Mouse (Mus musculus) Patski (cell line): ENCODE data around the gene Rgs12. TPM values are rescaled to one million over a fixed set of nuclear protein-coding genes. Genes with fewer than 3 reads are reported as not detected.
A peak's percentile ranks its signal among the peaks of the same experiment; 100 is the strongest.

Source experiments
- ATAC-seq: fragments of 100-300 bp; one replicate; pipeline ENCODE4 v1.8.0; 2021
- CTCF ChIA-PET: fragments of 350-600 bp; sonication (Branson Sonifier 250); formaldehyde crosslinking; loops from one replicate; lab custom pipeline; 2022; ENCODE audit warnings: inconsistent platforms; lab: Charles Lee
- POLR2A ChIA-PET: fragments of 350-600 bp; sonication (Branson Sonifier 250); formaldehyde crosslinking; loops from one replicate; lab custom pipeline; 2022; ENCODE audit warnings: antibody characterized with exemption, inconsistent platforms; lab: Charles Lee
- DNase-seq: peaks from one replicate; pipeline ENCODE4 v3.0.0-alpha.2; 2011; ENCODE audit warnings: low read depth, low spot score
- H3K27me3 ChIP-seq: fragments of 371-371 bp; one replicate; pipeline ENCODE4 v1.5.1; 2021
- CTCF ChIP-seq: fragments of 100-300 bp; IDR thresholded peaks from one replicate; pipeline ENCODE4 v1.5.1; 2021
- in situ Hi-C: fragments of 300-500 bp; cut with MboI; formaldehyde crosslinking; loops from 3 replicates; pipeline ENCODE4 v1.11.1; 2018; ENCODE audit warnings: low pct_unique_long_range_greater_than_20kb, mixed read lengths
- polyA plus RNA-seq: library from polyadenylated mRNA; unstranded; gene quantifications from one replicate; pipeline ENCODE4 v1.2.3, GENCODE M21; 2021

Rgs12 gene
- polyA plus RNA-seq, 1 experiment from 2014 or later: 19.4 TPM

DNA sequence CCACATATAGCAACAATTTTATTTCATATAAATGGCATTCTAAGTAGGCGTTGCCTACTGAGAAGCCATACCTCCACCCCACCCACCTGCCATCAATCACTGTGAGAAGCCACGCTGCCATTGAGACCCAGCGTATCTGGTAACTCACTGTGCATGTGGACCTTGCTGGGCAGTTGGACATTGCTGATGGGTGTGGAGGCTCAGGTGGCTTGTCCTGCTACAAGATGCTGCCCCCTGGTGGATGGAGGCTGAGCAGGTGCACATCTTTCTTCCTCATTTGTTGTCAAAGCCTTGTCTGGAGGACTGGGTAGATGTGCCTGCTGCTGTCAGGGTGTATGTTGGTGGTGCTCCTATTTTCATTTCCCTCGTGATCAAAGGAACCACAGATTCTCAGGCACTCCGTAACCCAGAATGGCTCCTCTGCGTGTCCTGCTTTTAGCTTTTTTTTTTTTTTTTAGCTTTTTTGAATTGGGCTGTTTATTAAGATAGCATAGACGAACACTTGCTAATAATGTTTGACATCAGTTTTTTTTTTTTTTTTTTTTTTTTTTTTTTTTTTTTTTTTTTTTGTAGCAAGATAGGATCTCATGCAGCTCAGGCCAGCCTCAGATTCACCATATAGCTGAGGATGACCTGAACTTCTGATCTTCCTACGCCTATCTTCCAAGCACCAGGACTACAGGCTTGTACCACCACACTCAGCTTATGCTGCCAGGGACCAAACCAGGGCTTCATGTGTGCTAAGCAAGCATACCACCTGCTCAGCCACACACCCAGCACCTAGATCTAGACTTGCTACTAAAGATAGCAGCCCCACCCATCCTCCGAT, 139.8 kb downstream of the Rgs12 start:
- peak; percentile 31 for ATAC-seq
- in situ Hi-C loops: no loop called here
- ChIA-PET CTCF (interaction anchor here (0.7 to 3.7 kb wide), 11 partner anchors 10 to 170 kb away, joined by 3 to 25 read pairs (median 6); no protein-coding TSS in a partner anchor), POLR2A (no interaction called here)
- TF ChIP-seq CTCF: no peak
- H3K27me3 ChIP-seq: no peaks in the 10 kb centered on the region
- no peak for DNase-seq

Other genes with a start within 250 kb of the Rgs12 start
- gene Htt, start 187.7 kb upstream of the Rgs12 start, polyA plus RNA-seq: 22.7 TPM
- 1.8 TPM for gene Msantd1, start 41.4 kb upstream of the Rgs12 start, polyA plus RNA-seq
- 5.5 TPM for gene Hgfac, start 92.1 kb downstream of the Rgs12 start, polyA plus RNA-seq
- 1.7 TPM for gene Dok7, start 107.3 kb downstream of the Rgs12 start, polyA plus RNA-seq
- gene Lrpap1, start 156.3 kb downstream of the Rgs12 start, polyA plus RNA-seq: 161 TPM